Mouse (Mus musculus): ENCODE results near the gene R3hdm1. TPM values are rescaled to one million over a fixed set of nuclear protein-coding genes. Genes with fewer than 3 reads are reported as not detected.

The R3hdm1 gene
- total RNA-seq (2021): 100 to 1,000 TPM; 418 to 474 TPM
- long read RNA-seq, experiment 1, full-length matches to known transcripts: 8 of 73 reads
- long read RNA-seq, experiment 1, partial matches to known transcripts: 41 of 73 reads
- long read RNA-seq, experiment 1, other reads (novel, unspliced or antisense): 24 of 73 reads
- long read RNA-seq, experiment 2, full-length matches to known transcripts: 8 of 72 reads
- long read RNA-seq, experiment 2, partial matches to known transcripts: 42 of 72 reads
- long read RNA-seq, experiment 2, other reads (novel, unspliced or antisense): 22 of 72 reads

- peak; percentile 99 to 100 for DNase-seq (ENCODE audit: low spot score in 2 of 2)
- intact Hi-C loops (cut with DNase I): no loop called here
Measured at GRCm38 (mm10) chr1:128102641-128103461, at the start of gene R3hdm1, which contains the start of gene Zranb3. R3hdm1 (plus strand) TSS chr1:128103301. Zranb3 (minus strand) TSS chr1:128103047.

- intact Hi-C loops (cut with DNase I): no loop called here
- no peak for DNase-seq (ENCODE audit: low spot score in 2 of 2)
Measured at GRCm38 (mm10) chr1:128057269-128057668, 45.8 kb upstream of the R3hdm1 start.

GRCm38 (mm10) chr1:128058625-128059024, 44.5 kb upstream of the R3hdm1 start:
- intact Hi-C loops (cut with DNase I): no loop called here
- DNase-seq (ENCODE audit: low spot score in 2 of 2): no peak

GRCm38 (mm10) chr1:128060655-128061344, 42.3 kb upstream of the R3hdm1 start:
- intact Hi-C loops (cut with DNase I): no loop called here
- no peak for DNase-seq (ENCODE audit: low spot score in 2 of 2)

- intact Hi-C loops (cut with DNase I): no loop called here
- DNase-seq (ENCODE audit: low spot score in 2 of 2): no peak
Measured at GRCm38 (mm10) chr1:128061401-128061800, 41.7 kb upstream of the R3hdm1 start.

GRCm38 (mm10) chr1:128062167-128062566, 40.9 kb upstream of the R3hdm1 start:
- intact Hi-C loops (cut with DNase I): no loop called here

GRCm38 (mm10) chr1:128064716-128065115, 38.4 kb upstream of the R3hdm1 start:
- DNase-seq (ENCODE audit: low spot score in 2 of 2): no peak
- intact Hi-C loops (cut with DNase I): no loop called here

More at GRCm38 (mm10) chr1:128062167-128062566, 40.9 kb upstream of the R3hdm1 start:
- DNase-seq (ENCODE audit: low spot score in 2 of 2): no peak

- intact Hi-C loops (cut with DNase I): no loop called here
Measured at GRCm38 (mm10) chr1:128068945-128069397, 34.1 kb upstream of the R3hdm1 start.

GRCm38 (mm10) chr1:128070003-128070402, 33.1 kb upstream of the R3hdm1 start:
- DNase-seq (ENCODE audit: low spot score in 2 of 2): no peak
- intact Hi-C loops (cut with DNase I): no loop called here

More at GRCm38 (mm10) chr1:128068945-128069397, 34.1 kb upstream of the R3hdm1 start:
- DNase-seq (ENCODE audit: low spot score in 2 of 2): no peak

- DNase-seq (ENCODE audit: low spot score in 2 of 2): peak; percentile 26 to 46
- intact Hi-C loops (cut with DNase I): no loop called here
Measured at GRCm38 (mm10) chr1:128073051-128073450, 30.1 kb upstream of the R3hdm1 start.

GRCm38 (mm10) chr1:128076791-128077479, 26.2 kb upstream of the R3hdm1 start:
- intact Hi-C loops (cut with DNase I): loop anchor here (5.0 kb wide), 2 partner anchors 45 to 130 kb away; no protein-coding TSS in a partner anchor
- no peak for DNase-seq (ENCODE audit: low spot score in 2 of 2)

- DNase-seq (ENCODE audit: low spot score in 2 of 2): peak in 1 of 2 experiments; percentile 59
- intact Hi-C loops (cut with DNase I): loop anchor here (5.0 kb wide), 2 partner anchors 45 to 130 kb away; no protein-coding TSS in a partner anchor
Measured at GRCm38 (mm10) chr1:128077788-128078187, 25.3 kb upstream of the R3hdm1 start.

GRCm38 (mm10) chr1:128078646-128079045, 24.5 kb upstream of the R3hdm1 start:
- DNase-seq (ENCODE audit: low spot score in 2 of 2): no peak
- intact Hi-C loops (cut with DNase I): loop anchor here (5.0 kb wide), 2 partner anchors 46 to 131 kb away; no protein-coding TSS in a partner anchor

- DNase-seq (ENCODE audit: low spot score in 2 of 2): no peak
- intact Hi-C loops (cut with DNase I): no loop called here
Measured at GRCm38 (mm10) chr1:128080936-128081696, 22.0 kb upstream of the R3hdm1 start.

GRCm38 (mm10) chr1:128081873-128082272, 21.2 kb upstream of the R3hdm1 start:
- no peak for DNase-seq (ENCODE audit: low spot score in 2 of 2)

GRCm38 (mm10) chr1:128082800-128083199, 20.3 kb upstream of the R3hdm1 start:
- intact Hi-C loops (cut with DNase I): no loop called here
- no peak for DNase-seq (ENCODE audit: low spot score in 2 of 2)

More at GRCm38 (mm10) chr1:128081873-128082272, 21.2 kb upstream of the R3hdm1 start:
- intact Hi-C loops (cut with DNase I): no loop called here

- intact Hi-C loops (cut with DNase I): no loop called here
Measured at GRCm38 (mm10) chr1:128094686-128095085, 8.4 kb upstream of the R3hdm1 start.

GRCm38 (mm10) chr1:128098309-128098708, 4.8 kb upstream of the R3hdm1 start:
- intact Hi-C loops (cut with DNase I): no loop called here

More at GRCm38 (mm10) chr1:128094686-128095085, 8.4 kb upstream of the R3hdm1 start:
- DNase-seq (ENCODE audit: low spot score in 2 of 2): no peak

More at GRCm38 (mm10) chr1:128098309-128098708, 4.8 kb upstream of the R3hdm1 start:
- DNase-seq (ENCODE audit: low spot score in 2 of 2): no peak
